Comparison of ENCODE assay signal across 15 mouse cellular contexts in genomic region chr5:121742915-121743314, GRCm38 (mm10).
"Had no signal": no experiment of that assay in that cellular context is flagged by ENCODE, and none has a peak within 500 bp of the region (broad histone marks: within the 10 kb centered on the region; RNA-seq: fewer than 3 reads in every experiment).

No protein-coding gene starts in this region.

- H3K4me1 ChIP-seq: neural tube, embryonic 15.5 days had no signal

- DNase-seq: kidney, postnatal 10 days; layer of hippocampus, postnatal 36 days; lung, embryonic 14.5 days; lung, postnatal 10 days; lung, postnatal 4 days; midbrain, embryonic 14.5 days; right cerebral cortex, adult 18-20 months; spleen, adult 18-20 months; thymus, postnatal 36 days had no signal

- H3K4me2 ChIP-seq: limb, embryonic 15.5 days; lung, embryonic 14.5 days; neural tube, embryonic 15.5 days had no signal

- ATAC-seq: hindbrain, embryonic 16.5 days; inflammation-experienced regulatory T-cells, adult 6 months had no signal

- H3K27ac ChIP-seq: limb, embryonic 15.5 days; midbrain, embryonic 10.5 days; neural tube, embryonic 15.5 days had no signal

- H3K9ac ChIP-seq: limb, embryonic 15.5 days; lung, embryonic 14.5 days; neural tube, embryonic 15.5 days had no signal

- H3K9me3 ChIP-seq: limb, embryonic 15.5 days; midbrain, embryonic 10.5 days; neural tube, embryonic 15.5 days had no signal

- H3K27me3 ChIP-seq: limb, embryonic 15.5 days; neural tube, embryonic 15.5 days had no signal

- H3K36me3 ChIP-seq: limb, embryonic 15.5 days had no signal

- H3K4me3 ChIP-seq: limb, embryonic 15.5 days; midbrain, embryonic 10.5 days; myocyte; neural tube, embryonic 15.5 days had no signal
